Mouse (Mus musculus): ENCODE measurements around the gene Atp5l. TPM values are rescaled to one million over a fixed set of nuclear protein-coding genes. Genes with fewer than 3 reads are reported as not detected.

The Atp5l gene
- polyA plus RNA-seq, 1 experiment: 141 TPM

GRCm38 (mm10) chr9:44892664-44893063 is 27.9 kb downstream of the Atp5l start:
- Histone ChIP-seq H3K36me3 (ENCODE audit: control insufficient read depth, insufficient read depth, low read length) (no peaks in the 10 kb centered on the region), H3K27me3 (ENCODE audit: control insufficient read depth, insufficient read depth, low read length) (no peaks in the 10 kb centered on the region), H3K27ac (ENCODE audit: control insufficient read depth, insufficient read depth, low read depth, low read length) (no peak overlapping the region), H3K4me1 (ENCODE audit: control insufficient read depth, insufficient read depth, low read length) (no peaks in the 10 kb centered on the region), H3K4me3 (ENCODE audit: control insufficient read depth, low read depth, low read length) (no peak overlapping the region)
- TF ChIP-seq POLR2A (IDR thresholded peaks at IDR 0.05; ENCODE audit: control insufficient read depth, low read depth, low read length) (no peak), CTCF (IDR thresholded peaks at IDR 0.05; ENCODE audit: control insufficient read depth, insufficient read depth, insufficient replicate concordance, low read depth, low read length) (no peak)

GRCm38 (mm10) chr9:44891210-44891609 is 29.3 kb downstream of the Atp5l start:
- H3K27ac ChIP-seq (ENCODE audit: control insufficient read depth, insufficient read depth, low read depth, low read length): no peak overlapping the region
- no peaks in the 10 kb centered on the region for H3K36me3 ChIP-seq (ENCODE audit: control insufficient read depth, insufficient read depth, low read length)
- no peak for TF ChIP-seq CTCF (IDR thresholded peaks at IDR 0.05; ENCODE audit: control insufficient read depth, insufficient read depth, insufficient replicate concordance, low read depth, low read length)
- TF ChIP-seq POLR2A (IDR thresholded peaks at IDR 0.05; ENCODE audit: control insufficient read depth, low read depth, low read length): no peak
- H3K4me1 ChIP-seq (ENCODE audit: control insufficient read depth, insufficient read depth, low read length): no peaks in the 10 kb centered on the region
- no peak overlapping the region for H3K4me3 ChIP-seq (ENCODE audit: control insufficient read depth, low read depth, low read length)
- H3K27me3 ChIP-seq (ENCODE audit: control insufficient read depth, insufficient read depth, low read length): no peaks in the 10 kb centered on the region

GRCm38 (mm10) chr9:44890122-44890521 is 30.4 kb downstream of the Atp5l start:
- Histone ChIP-seq H3K4me3 (ENCODE audit: control insufficient read depth, low read depth, low read length) (no peak overlapping the region), H3K27me3 (ENCODE audit: control insufficient read depth, insufficient read depth, low read length) (no peaks in the 10 kb centered on the region), H3K4me1 (ENCODE audit: control insufficient read depth, insufficient read depth, low read length) (no peaks in the 10 kb centered on the region), H3K36me3 (ENCODE audit: control insufficient read depth, insufficient read depth, low read length) (no peaks in the 10 kb centered on the region), H3K27ac (ENCODE audit: control insufficient read depth, insufficient read depth, low read depth, low read length) (no peak overlapping the region)
- no peak for TF ChIP-seq POLR2A (IDR thresholded peaks at IDR 0.05; ENCODE audit: control insufficient read depth, low read depth, low read length)
- no peak for TF ChIP-seq CTCF (IDR thresholded peaks at IDR 0.05; ENCODE audit: control insufficient read depth, insufficient read depth, insufficient replicate concordance, low read depth, low read length)

- Histone ChIP-seq H3K36me3 (ENCODE audit: control insufficient read depth, insufficient read depth, low read length) (no peaks in the 10 kb centered on the region), H3K4me1 (ENCODE audit: control insufficient read depth, insufficient read depth, low read length) (no peaks in the 10 kb centered on the region), H3K27ac (ENCODE audit: control insufficient read depth, insufficient read depth, low read depth, low read length) (no peak overlapping the region), H3K27me3 (ENCODE audit: control insufficient read depth, insufficient read depth, low read length) (no peaks in the 10 kb centered on the region), H3K4me3 (ENCODE audit: control insufficient read depth, low read depth, low read length) (no peak overlapping the region)
- TF ChIP-seq POLR2A (IDR thresholded peaks at IDR 0.05; ENCODE audit: control insufficient read depth, low read depth, low read length) (no peak), CTCF (IDR thresholded peaks at IDR 0.05; ENCODE audit: control insufficient read depth, insufficient read depth, insufficient replicate concordance, low read depth, low read length) (no peak)
Measured at GRCm38 (mm10) chr9:44888114-44888624, 32.4 kb downstream of the Atp5l start.

GRCm38 (mm10) chr9:44882981-44883569 is 37.5 kb downstream of the Atp5l start:
- no peaks in the 10 kb centered on the region; the same call in none of the 2 replicates for H3K4me1 ChIP-seq (ENCODE audit: control insufficient read depth, insufficient read depth, low read length)
- H3K27me3 ChIP-seq (ENCODE audit: control insufficient read depth, insufficient read depth, low read length): no peaks in the 10 kb centered on the region
- TF ChIP-seq CTCF (IDR thresholded peaks at IDR 0.05; ENCODE audit: control insufficient read depth, insufficient read depth, insufficient replicate concordance, low read depth, low read length): no peak
- TF ChIP-seq POLR2A (IDR thresholded peaks at IDR 0.05; ENCODE audit: control insufficient read depth, low read depth, low read length): no peak
- H3K27ac ChIP-seq (ENCODE audit: control insufficient read depth, insufficient read depth, low read depth, low read length): no peak overlapping the region
- no peaks in the 10 kb centered on the region for H3K36me3 ChIP-seq (ENCODE audit: control insufficient read depth, insufficient read depth, low read length)
- H3K4me3 ChIP-seq (ENCODE audit: control insufficient read depth, low read depth, low read length): no peak overlapping the region; the same call in 1 of the 2 replicates

GRCm38 (mm10) chr9:44882436-44882980 is 38.0 kb downstream of the Atp5l start:
- H3K36me3 ChIP-seq (ENCODE audit: control insufficient read depth, insufficient read depth, low read length): no peaks in the 10 kb centered on the region
- H3K4me3 ChIP-seq (ENCODE audit: control insufficient read depth, low read depth, low read length): peak overlapping the region; percentile 79
- no peaks in the 10 kb centered on the region for H3K27me3 ChIP-seq (ENCODE audit: control insufficient read depth, insufficient read depth, low read length)
- no peak for TF ChIP-seq CTCF (IDR thresholded peaks at IDR 0.05; ENCODE audit: control insufficient read depth, insufficient read depth, insufficient replicate concordance, low read depth, low read length)
- no peak for TF ChIP-seq POLR2A (IDR thresholded peaks at IDR 0.05; ENCODE audit: control insufficient read depth, low read depth, low read length)
- no peak overlapping the region for H3K27ac ChIP-seq (ENCODE audit: control insufficient read depth, insufficient read depth, low read depth, low read length)
- H3K4me1 ChIP-seq (ENCODE audit: control insufficient read depth, insufficient read depth, low read length): no peaks in the 10 kb centered on the region; the same call in none of the 2 replicates

GRCm38 (mm10) chr9:44881941-44882435 is 38.6 kb downstream of the Atp5l start:
- Histone ChIP-seq H3K4me1 (ENCODE audit: control insufficient read depth, insufficient read depth, low read length) (no peaks in the 10 kb centered on the region; the same call in none of the 2 replicates), H3K27me3 (ENCODE audit: control insufficient read depth, insufficient read depth, low read length) (no peaks in the 10 kb centered on the region), H3K36me3 (ENCODE audit: control insufficient read depth, insufficient read depth, low read length) (no peaks in the 10 kb centered on the region), H3K27ac (ENCODE audit: control insufficient read depth, insufficient read depth, low read depth, low read length) (peak overlapping the region; percentile 56), H3K4me3 (ENCODE audit: control insufficient read depth, low read depth, low read length) (peak overlapping the region; percentile 79)
- TF ChIP-seq CTCF (IDR thresholded peaks at IDR 0.05; ENCODE audit: control insufficient read depth, insufficient read depth, insufficient replicate concordance, low read depth, low read length) (no peak), POLR2A (IDR thresholded peaks at IDR 0.05; ENCODE audit: control insufficient read depth, low read depth, low read length) (peak; percentile 59; the same call in 1 of the 2 replicates)
